Mouse (Mus musculus): ENCODE results near the gene Ppm1h. TPM values are rescaled to one million over a fixed set of nuclear protein-coding genes. Genes with fewer than 3 reads are reported as not detected.

Gene Ppm1h
- polyA plus RNA-seq, 1 experiment from 2014 or later: 8.8 TPM

- Histone ChIP-seq H3K9me3 (replicated peaks; ENCODE audit: control insufficient read depth, low read length) (no peaks in the 10 kb centered on the region), H3K4me1 (ENCODE audit: control insufficient read depth, insufficient read depth, low read length) (peaks cover 52% of the 10 kb centered on the region), H3K36me3 (ENCODE audit: control insufficient read depth, insufficient read depth, low read length) (no peaks in the 10 kb centered on the region), H3K27me3 (replicated peaks; ENCODE audit: control insufficient read depth, insufficient read depth, low read length) (no peaks in the 10 kb centered on the region), H3K4me2 (ENCODE audit: low read length) (peak overlapping the region; percentile 48), H3K9ac (ENCODE audit: low read length) (peak overlapping the region; percentile 57), H3K27ac (ENCODE audit: low read depth, low read length) (peak overlapping the region; percentile 96), H3K4me3 (ENCODE audit: low read depth, low read length) (no peak overlapping the region)
- ATAC-seq: peak; percentile 46
- peak; percentile 82 for DNase-seq (ENCODE audit: low spot score)
- 2% methylated on average over 26 of the region's 26 CpGs for WGBS
These were observed 207.7 kb downstream of the Ppm1h start for GRCm38 (mm10) chr10:122886055-122886915.

DNA sequence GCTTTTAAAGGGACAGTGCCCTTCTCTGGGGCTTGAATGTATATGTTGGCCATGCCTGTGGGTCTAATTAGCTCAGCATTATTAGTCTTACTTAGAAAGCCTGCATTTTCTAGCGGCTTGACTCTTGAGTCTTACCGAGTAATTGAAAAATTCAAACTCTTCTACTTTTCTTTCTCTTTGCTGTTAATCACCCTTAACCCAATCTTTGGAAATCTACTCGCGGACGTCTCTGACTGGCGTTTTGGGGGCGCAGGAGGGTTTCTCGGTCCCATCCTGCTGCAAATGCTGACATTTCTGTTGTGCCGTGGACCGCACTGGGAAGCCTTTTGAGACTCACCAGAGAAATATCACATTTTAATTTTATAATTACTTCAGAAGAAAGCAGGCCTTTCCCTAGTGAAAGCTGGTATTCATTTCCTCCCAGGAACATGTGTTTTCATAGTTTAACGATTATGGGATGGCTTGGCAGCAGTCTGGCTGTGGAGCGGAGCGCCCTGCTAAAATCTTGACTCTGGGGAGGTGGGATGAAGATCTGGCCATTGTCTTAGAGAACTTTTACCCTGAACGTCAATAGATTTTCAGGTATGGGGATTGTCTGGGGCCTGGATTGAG, 208.5 kb downstream of the Ppm1h start:
- 14% methylated on average over 14 of the region's 14 CpGs for WGBS
- DNase-seq (ENCODE audit: low spot score): peak; percentile 25
- H3K4me1 ChIP-seq (ENCODE audit: control insufficient read depth, insufficient read depth, low read length): peaks cover 52% of the 10 kb centered on the region

GRCm38 (mm10) chr10:122887528-122888183, 209.1 kb downstream of the Ppm1h start:
- Histone ChIP-seq H3K27me3 (replicated peaks; ENCODE audit: control insufficient read depth, insufficient read depth, low read length) (no peaks in the 10 kb centered on the region), H3K27ac (ENCODE audit: low read depth, low read length) (peak overlapping the region; percentile 96), H3K4me1 (ENCODE audit: control insufficient read depth, insufficient read depth, low read length) (peaks cover 52% of the 10 kb centered on the region), H3K4me2 (ENCODE audit: low read length) (0 out of 2 replicates have a peak overlapping the region, but pooled peaks have one; percentile 48), H3K36me3 (ENCODE audit: control insufficient read depth, insufficient read depth, low read length) (no peaks in the 10 kb centered on the region), H3K9ac (ENCODE audit: low read length) (peak overlapping the region; percentile 57), H3K4me3 (ENCODE audit: low read depth, low read length) (no peak overlapping the region), H3K9me3 (replicated peaks; ENCODE audit: control insufficient read depth, low read length) (no peaks in the 10 kb centered on the region)
- ATAC-seq: peak; percentile 10; the same call in 1 of the 2 replicates
- DNase-seq (ENCODE audit: low spot score): peak; percentile 71
- 20% methylated on average over 10 of the region's 10 CpGs for WGBS

More for the DNA sequence above, 208.5 kb downstream of the Ppm1h start:
- Histone ChIP-seq H3K4me3 (ENCODE audit: low read depth, low read length) (no peak overlapping the region), H3K27me3 (replicated peaks; ENCODE audit: control insufficient read depth, insufficient read depth, low read length) (no peaks in the 10 kb centered on the region), H3K36me3 (ENCODE audit: control insufficient read depth, insufficient read depth, low read length) (no peaks in the 10 kb centered on the region), H3K4me2 (ENCODE audit: low read length) (peak overlapping the region; percentile 48; the same call in 1 of the 2 replicates), H3K9me3 (replicated peaks; ENCODE audit: control insufficient read depth, low read length) (no peaks in the 10 kb centered on the region), H3K9ac (ENCODE audit: low read length) (peak overlapping the region; percentile 57), H3K27ac (ENCODE audit: low read depth, low read length) (peak overlapping the region; percentile 96)
- ATAC-seq: no peak

GRCm38 (mm10) chr10:122890682-122891350, 212.3 kb downstream of the Ppm1h start:
- peaks cover 30% of the 10 kb centered on the region for H3K4me1 ChIP-seq (ENCODE audit: control insufficient read depth, insufficient read depth, low read length)
- H3K9ac ChIP-seq (ENCODE audit: low read length): no peak overlapping the region
- no peak overlapping the region for H3K4me2 ChIP-seq (ENCODE audit: low read length)
- no peaks in the 10 kb centered on the region for H3K36me3 ChIP-seq (ENCODE audit: control insufficient read depth, insufficient read depth, low read length)
- WGBS: 87% methylated on average over 14 of the region's 14 CpGs
- H3K4me3 ChIP-seq (ENCODE audit: low read depth, low read length): no peak overlapping the region
- no peaks in the 10 kb centered on the region for H3K27me3 ChIP-seq (replicated peaks; ENCODE audit: control insufficient read depth, insufficient read depth, low read length)
- ATAC-seq: no peak
- no peak overlapping the region for H3K27ac ChIP-seq (ENCODE audit: low read depth, low read length)
- H3K9me3 ChIP-seq (replicated peaks; ENCODE audit: control insufficient read depth, low read length): no peaks in the 10 kb centered on the region
- no peak for DNase-seq (ENCODE audit: low spot score)

GRCm38 (mm10) chr10:122891461-122891860, 212.9 kb downstream of the Ppm1h start:
- DNase-seq (ENCODE audit: low spot score) (no peak), ATAC-seq (no peak)

GRCm38 (mm10) chr10:122894555-122895069, 216.1 kb downstream of the Ppm1h start:
- Histone ChIP-seq H3K36me3 (ENCODE audit: control insufficient read depth, insufficient read depth, low read length) (no peaks in the 10 kb centered on the region), H3K27ac (ENCODE audit: low read depth, low read length) (peak overlapping the region; percentile 52; the same call in 1 of the 2 replicates), H3K4me1 (ENCODE audit: control insufficient read depth, insufficient read depth, low read length) (peaks cover 4% of the 10 kb centered on the region; the same call in 1 of the 2 replicates), H3K9me3 (replicated peaks; ENCODE audit: control insufficient read depth, low read length) (no peaks in the 10 kb centered on the region), H3K4me2 (ENCODE audit: low read length) (no peak overlapping the region), H3K9ac (ENCODE audit: low read length) (no peak overlapping the region), H3K27me3 (replicated peaks; ENCODE audit: control insufficient read depth, insufficient read depth, low read length) (no peaks in the 10 kb centered on the region), H3K4me3 (ENCODE audit: low read depth, low read length) (no peak overlapping the region)
- ATAC-seq (peak; percentile 74), DNase-seq (ENCODE audit: low spot score) (peak; percentile 51)
- whole genome bisulfite sequencing: 57% methylated on average over 12 of the region's 12 CpGs

More at GRCm38 (mm10) chr10:122891461-122891860, 212.9 kb downstream of the Ppm1h start:
- WGBS: 70% methylated on average over 6 of the region's 6 CpGs
- no peaks in the 10 kb centered on the region for H3K36me3 ChIP-seq (ENCODE audit: control insufficient read depth, insufficient read depth, low read length)
- no peak overlapping the region for H3K9ac ChIP-seq (ENCODE audit: low read length)
- no peaks in the 10 kb centered on the region for H3K9me3 ChIP-seq (replicated peaks; ENCODE audit: control insufficient read depth, low read length)
- H3K27ac ChIP-seq (ENCODE audit: low read depth, low read length): no peak overlapping the region
- H3K4me3 ChIP-seq (ENCODE audit: low read depth, low read length): no peak overlapping the region
- H3K27me3 ChIP-seq (replicated peaks; ENCODE audit: control insufficient read depth, insufficient read depth, low read length): no peaks in the 10 kb centered on the region
- peaks cover 29% of the 10 kb centered on the region for H3K4me1 ChIP-seq (ENCODE audit: control insufficient read depth, insufficient read depth, low read length)
- H3K4me2 ChIP-seq (ENCODE audit: low read length): no peak overlapping the region

DNA sequence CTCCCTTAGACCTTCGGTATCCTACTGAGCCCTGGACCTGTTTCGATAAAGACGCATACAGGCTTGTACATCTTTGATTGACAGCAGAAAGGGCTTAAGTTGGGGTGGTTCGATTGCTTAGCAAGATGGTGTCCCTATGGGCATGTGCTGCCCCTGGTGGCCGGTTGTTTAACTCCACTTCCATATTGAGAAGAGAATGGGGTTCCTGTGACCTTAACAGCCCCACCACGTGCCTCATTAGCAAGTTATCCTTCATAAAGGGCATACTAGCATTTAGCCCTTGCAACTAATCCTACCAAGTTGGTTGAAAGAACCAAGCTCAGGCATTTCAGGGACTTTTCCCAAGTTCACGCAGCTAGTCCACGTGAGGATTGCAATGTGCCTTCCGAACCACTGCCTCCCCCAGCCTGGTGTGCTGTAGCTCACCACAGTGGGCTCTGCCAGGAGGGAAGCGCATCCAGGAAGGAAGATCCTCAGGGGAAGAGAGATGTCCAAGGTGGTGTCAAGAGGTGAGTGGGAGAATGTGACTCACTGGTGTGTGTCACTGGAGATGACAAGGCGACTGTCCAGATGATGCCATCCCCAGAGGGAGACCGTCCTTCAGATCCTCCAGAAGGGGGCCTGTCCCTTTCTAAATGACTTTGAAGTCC, 216.7 kb downstream of the Ppm1h start:
- WGBS: 76% methylated on average over 12 of the region's 12 CpGs
- peak; percentile 46 for DNase-seq (ENCODE audit: low spot score)

DNA sequence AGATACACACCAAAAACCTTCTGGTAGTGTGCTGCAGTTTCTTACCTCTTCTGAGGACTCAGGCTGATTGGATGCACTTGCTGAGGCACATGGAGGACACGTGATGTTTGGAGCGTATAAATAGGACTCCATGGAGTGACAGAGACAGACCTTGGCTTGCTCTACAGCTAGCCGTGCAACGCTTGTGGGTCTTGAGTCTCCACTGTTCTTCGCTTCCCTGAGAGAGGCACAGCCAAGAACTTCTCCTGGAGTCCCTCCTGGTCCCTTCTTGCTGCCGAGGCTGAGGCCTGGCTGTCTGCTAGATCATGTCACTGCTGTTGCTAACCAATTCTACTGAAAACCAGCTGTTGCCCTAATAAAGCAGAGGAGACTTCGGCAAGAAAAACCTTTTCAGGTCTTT, 221.4 kb downstream of the Ppm1h start:
- Histone ChIP-seq H3K4me2 (ENCODE audit: low read length) (no peak overlapping the region), H3K4me1 (ENCODE audit: control insufficient read depth, insufficient read depth, low read length) (no peaks in the 10 kb centered on the region), H3K36me3 (ENCODE audit: control insufficient read depth, insufficient read depth, low read length) (no peaks in the 10 kb centered on the region), H3K27ac (ENCODE audit: low read depth, low read length) (no peak overlapping the region), H3K27me3 (replicated peaks; ENCODE audit: control insufficient read depth, insufficient read depth, low read length) (no peaks in the 10 kb centered on the region), H3K4me3 (ENCODE audit: low read depth, low read length) (no peak overlapping the region), H3K9me3 (replicated peaks; ENCODE audit: control insufficient read depth, low read length) (no peaks in the 10 kb centered on the region), H3K9ac (ENCODE audit: low read length) (no peak overlapping the region)
- WGBS: 73% methylated on average over 7 of the region's 7 CpGs
- no peak for ATAC-seq
- DNase-seq (ENCODE audit: low spot score): no peak

More for the DNA sequence above, 216.7 kb downstream of the Ppm1h start:
- Histone ChIP-seq H3K36me3 (ENCODE audit: control insufficient read depth, insufficient read depth, low read length) (no peaks in the 10 kb centered on the region), H3K9me3 (replicated peaks; ENCODE audit: control insufficient read depth, low read length) (no peaks in the 10 kb centered on the region), H3K4me1 (ENCODE audit: control insufficient read depth, insufficient read depth, low read length) (peaks cover under 1% of the 10 kb centered on the region; the same call in 1 of the 2 replicates), H3K4me3 (ENCODE audit: low read depth, low read length) (no peak overlapping the region), H3K9ac (ENCODE audit: low read length) (no peak overlapping the region), H3K4me2 (ENCODE audit: low read length) (no peak overlapping the region), H3K27ac (ENCODE audit: low read depth, low read length) (peak overlapping the region; percentile 52; the same call in 1 of the 2 replicates), H3K27me3 (replicated peaks; ENCODE audit: control insufficient read depth, insufficient read depth, low read length) (no peaks in the 10 kb centered on the region)
- ATAC-seq: peak; percentile 47; the same call in 1 of the 2 replicates
